Mouse (Mus musculus): ENCODE data around the gene Gm49368. TPM values are rescaled to one million over a fixed set of nuclear protein-coding genes. Genes with fewer than 3 reads are reported as not detected.

Gene Gm49368
- polyA plus RNA-seq, 1 experiment from 2014 or later, result not detected

DNA sequence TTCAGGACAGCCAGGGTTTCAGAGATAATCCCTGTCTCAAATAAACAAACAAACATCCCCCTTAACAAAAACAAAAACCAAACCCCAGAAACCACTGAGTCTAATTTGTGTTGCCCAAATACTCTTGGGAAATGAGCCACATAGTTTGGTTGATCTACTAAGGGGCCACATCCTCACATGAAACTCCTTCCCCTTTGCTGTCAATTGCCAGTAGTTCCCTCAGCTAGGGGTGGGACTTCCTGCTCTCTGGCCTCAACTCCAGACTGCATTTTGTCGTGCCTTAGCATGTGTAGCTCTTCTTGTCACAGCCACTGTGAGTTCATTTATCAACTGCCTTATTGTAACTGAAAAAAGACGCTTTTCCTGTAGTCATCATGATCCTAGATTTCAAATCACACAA is 47.8 kb downstream of the Gm49368 start:
- 79% methylated on average over 2 of the region's 2 CpGs for WGBS
- Histone ChIP-seq H3K27me3 (ENCODE audit: control insufficient read depth, insufficient read depth, low read length) (no peaks in the 10 kb centered on the region), H3K9me3 (ENCODE audit: control insufficient read depth, low read length) (no peaks in the 10 kb centered on the region), H3K4me1 (ENCODE audit: control insufficient read depth, insufficient read depth, low read length) (no peaks in the 10 kb centered on the region), H3K36me3 (ENCODE audit: control insufficient read depth, insufficient read depth, low read length) (no peaks in the 10 kb centered on the region), H3K4me3 (ENCODE audit: low read depth, low read length) (no peak overlapping the region), H3K4me2 (ENCODE audit: low read depth, low read length) (no peak overlapping the region), H3K9ac (replicated peaks; ENCODE audit: low read depth, low read length) (no peak overlapping the region), H3K27ac (ENCODE audit: low read depth, low read length) (no peak overlapping the region)
- ATAC-seq (ENCODE audit: low read depth), result no peak

- H3K4me1 ChIP-seq (ENCODE audit: control insufficient read depth, insufficient read depth, low read length), result no peaks in the 10 kb centered on the region
- no peaks in the 10 kb centered on the region for H3K36me3 ChIP-seq (ENCODE audit: control insufficient read depth, insufficient read depth, low read length)
- WGBS, result 88% methylated on average over 11 of the region's 11 CpGs
- H3K9me3 ChIP-seq (ENCODE audit: control insufficient read depth, low read length), result no peaks in the 10 kb centered on the region
- H3K9ac ChIP-seq (replicated peaks; ENCODE audit: low read depth, low read length), result no peak overlapping the region
- H3K27me3 ChIP-seq (ENCODE audit: control insufficient read depth, insufficient read depth, low read length), result no peaks in the 10 kb centered on the region
- no peak overlapping the region for H3K27ac ChIP-seq (ENCODE audit: low read depth, low read length)
- no peak for ATAC-seq (ENCODE audit: low read depth)
- no peak overlapping the region for H3K4me2 ChIP-seq (ENCODE audit: low read depth, low read length)
- H3K4me3 ChIP-seq (ENCODE audit: low read depth, low read length), result no peak overlapping the region
Measured at GRCm38 (mm10) chr7:128112131-128112530, 49.6 kb downstream of the Gm49368 start.

GRCm38 (mm10) chr7:128114371-128115105 is 52.1 kb downstream of the Gm49368 start:
- no peak for ATAC-seq (ENCODE audit: low read depth)
- no peak overlapping the region for H3K27ac ChIP-seq (ENCODE audit: low read depth, low read length)
- WGBS, result 98% methylated on average over 11 of the region's 11 CpGs

DNA sequence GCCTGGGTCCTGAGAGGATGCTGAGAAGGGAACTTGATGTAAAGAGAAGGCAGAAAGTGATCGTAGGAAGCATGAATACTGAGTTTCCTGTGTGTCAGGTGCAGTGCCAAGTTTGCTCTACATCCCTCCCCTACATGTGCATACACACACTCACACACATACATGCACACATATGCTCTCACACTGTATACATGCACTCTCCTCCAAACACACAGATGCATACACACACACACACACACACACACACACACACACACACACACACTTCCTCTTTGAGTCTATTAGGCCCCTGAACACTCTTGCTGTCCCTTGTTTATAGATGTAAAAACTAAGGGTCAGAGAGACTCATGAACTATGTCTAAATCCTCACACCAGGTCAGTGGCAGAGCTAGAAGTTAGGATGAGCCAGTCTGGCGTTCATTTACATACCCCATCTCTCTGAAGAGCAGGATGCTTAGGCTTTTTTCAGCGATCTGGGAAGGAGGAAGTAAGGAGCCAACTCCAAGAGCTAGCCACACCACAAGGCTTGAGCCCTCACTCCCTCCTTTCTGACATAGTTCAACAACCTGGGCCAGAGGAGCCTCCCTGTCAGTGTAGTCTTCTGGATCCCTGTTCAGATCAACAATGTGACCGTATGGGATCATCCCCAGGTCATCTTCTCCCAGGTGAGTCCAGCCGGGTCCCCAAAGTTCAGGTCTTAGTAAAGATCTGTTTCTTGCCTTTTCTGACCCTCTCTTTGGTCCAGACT is 52.9 kb downstream of the Gm49368 start:
- ATAC-seq (ENCODE audit: low read depth), result no peak
- 82% methylated on average over 5 of the region's 5 CpGs for WGBS
- no peaks in the 10 kb centered on the region for H3K4me1 ChIP-seq (ENCODE audit: control insufficient read depth, insufficient read depth, low read length)
- H3K9me3 ChIP-seq (ENCODE audit: control insufficient read depth, low read length), result no peaks in the 10 kb centered on the region
- no peaks in the 10 kb centered on the region for H3K36me3 ChIP-seq (ENCODE audit: control insufficient read depth, insufficient read depth, low read length)
- no peak overlapping the region for H3K4me2 ChIP-seq (ENCODE audit: low read depth, low read length)
- H3K4me3 ChIP-seq (ENCODE audit: low read depth, low read length), result no peak overlapping the region
- no peak overlapping the region for H3K9ac ChIP-seq (replicated peaks; ENCODE audit: low read depth, low read length)
- H3K27me3 ChIP-seq (ENCODE audit: control insufficient read depth, insufficient read depth, low read length), result no peaks in the 10 kb centered on the region
- H3K27ac ChIP-seq (ENCODE audit: low read depth, low read length), result no peak overlapping the region

More at GRCm38 (mm10) chr7:128114371-128115105, 52.1 kb downstream of the Gm49368 start:
- no peaks in the 10 kb centered on the region for H3K36me3 ChIP-seq (ENCODE audit: control insufficient read depth, insufficient read depth, low read length)
- H3K4me3 ChIP-seq (ENCODE audit: low read depth, low read length), result no peak overlapping the region
- no peak overlapping the region for H3K9ac ChIP-seq (replicated peaks; ENCODE audit: low read depth, low read length)
- no peaks in the 10 kb centered on the region for H3K27me3 ChIP-seq (ENCODE audit: control insufficient read depth, insufficient read depth, low read length)
- H3K4me2 ChIP-seq (ENCODE audit: low read depth, low read length), result no peak overlapping the region
- no peaks in the 10 kb centered on the region for H3K4me1 ChIP-seq (ENCODE audit: control insufficient read depth, insufficient read depth, low read length)
- H3K9me3 ChIP-seq (ENCODE audit: control insufficient read depth, low read length), result no peaks in the 10 kb centered on the region

DNA sequence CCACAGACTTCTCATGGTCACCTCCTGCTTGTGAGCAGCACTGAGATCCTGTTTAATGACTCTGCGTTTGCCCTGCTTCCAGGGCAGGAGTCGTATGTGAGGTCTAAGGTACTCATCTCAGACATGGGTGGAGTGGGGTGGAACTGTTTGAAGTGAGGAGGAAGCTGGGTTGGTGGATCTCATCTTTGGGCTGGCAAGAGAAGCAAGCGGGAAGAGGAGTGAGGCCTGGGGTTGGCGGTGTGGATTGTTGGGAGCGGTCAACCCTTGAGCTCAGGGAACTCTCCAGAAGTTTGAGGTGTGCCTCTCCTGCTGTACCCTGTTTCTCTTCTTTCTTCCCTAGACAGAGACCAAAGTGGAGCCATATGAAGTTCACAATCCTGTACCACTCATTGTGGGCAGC is 53.9 kb downstream of the Gm49368 start:
- no peak overlapping the region for H3K27ac ChIP-seq (ENCODE audit: low read depth, low read length)
- H3K9ac ChIP-seq (replicated peaks; ENCODE audit: low read depth, low read length), result no peak overlapping the region
- no peaks in the 10 kb centered on the region for H3K36me3 ChIP-seq (ENCODE audit: control insufficient read depth, insufficient read depth, low read length)
- no peaks in the 10 kb centered on the region for H3K9me3 ChIP-seq (ENCODE audit: control insufficient read depth, low read length)
- no peak for ATAC-seq (ENCODE audit: low read depth)
- H3K4me3 ChIP-seq (ENCODE audit: low read depth, low read length), result no peak overlapping the region
- WGBS, result 90% methylated on average over 5 of the region's 5 CpGs
- no peak overlapping the region for H3K4me2 ChIP-seq (ENCODE audit: low read depth, low read length)
- no peaks in the 10 kb centered on the region for H3K27me3 ChIP-seq (ENCODE audit: control insufficient read depth, insufficient read depth, low read length)
- no peaks in the 10 kb centered on the region for H3K4me1 ChIP-seq (ENCODE audit: control insufficient read depth, insufficient read depth, low read length)

GRCm38 (mm10) chr7:128119726-128120490 is 57.4 kb downstream of the Gm49368 start:
- H3K9ac ChIP-seq (replicated peaks; ENCODE audit: low read depth, low read length), result no peak overlapping the region
- ATAC-seq (ENCODE audit: low read depth), result no peak

DNA sequence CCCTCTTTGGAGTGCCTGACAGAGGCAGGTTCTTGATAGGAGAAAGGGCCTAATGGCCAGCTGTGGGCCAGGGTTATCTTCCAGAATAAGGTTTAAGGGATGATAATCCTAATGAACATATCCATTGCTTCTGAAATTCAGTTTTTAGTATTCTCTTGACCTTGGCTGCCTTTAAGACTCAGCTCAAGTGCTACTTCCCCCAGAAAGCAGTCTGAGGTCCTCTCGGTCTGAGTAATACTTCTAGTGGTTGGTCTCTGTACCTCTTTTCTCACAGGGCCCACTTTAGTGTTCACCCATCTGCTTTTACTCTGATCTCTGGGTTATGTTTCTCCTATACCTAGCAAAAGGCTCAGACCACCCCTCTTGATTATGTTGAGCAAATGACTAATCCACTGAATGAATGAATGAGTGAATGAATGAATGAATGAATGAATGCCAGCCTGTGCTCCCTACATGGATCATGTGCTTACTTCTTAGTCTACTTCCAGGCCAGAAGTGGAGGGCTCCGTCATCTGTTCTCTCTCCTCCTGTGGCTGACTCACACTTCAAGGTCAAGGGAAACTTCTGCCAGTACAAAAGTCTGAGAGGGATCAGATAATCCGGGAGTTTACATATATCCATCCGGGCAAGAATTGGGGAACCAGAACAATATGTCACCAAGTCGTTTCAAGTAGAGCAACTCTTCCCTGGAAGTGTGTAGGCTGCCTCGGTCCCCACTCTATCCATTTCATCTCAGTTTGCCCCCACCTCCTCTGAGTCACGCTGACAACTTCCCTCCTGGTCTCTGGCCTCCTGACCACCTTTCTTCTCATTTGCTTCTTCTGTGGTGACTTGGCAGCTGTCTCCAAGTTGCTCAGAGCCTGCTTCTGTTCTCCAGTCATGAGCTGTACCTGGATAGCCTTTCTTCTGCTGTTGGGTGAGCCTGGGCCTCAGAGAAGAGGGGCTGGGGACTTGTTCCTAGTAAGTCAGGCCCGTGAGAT is 66.5 kb downstream of the Gm49368 start, which contains the start of gene Itgax:
TSS of gene Itgax (plus strand) at position 807 of the 980 bp plus-strand sequence.
- no peak for ATAC-seq (ENCODE audit: low read depth)
- Histone ChIP-seq H3K4me3 (ENCODE audit: low read depth, low read length) (no peak within 1 kb of the TSS), H3K27me3 (ENCODE audit: control insufficient read depth, insufficient read depth, low read length) (no peaks in the 10 kb centered on the region), H3K36me3 (ENCODE audit: control insufficient read depth, insufficient read depth, low read length) (no peaks in the 10 kb centered on the region), H3K9me3 (ENCODE audit: control insufficient read depth, low read length) (no peaks in the 10 kb centered on the region), H3K27ac (ENCODE audit: low read depth, low read length) (no peak within 1 kb of the TSS), H3K4me1 (ENCODE audit: control insufficient read depth, insufficient read depth, low read length) (no peaks in the 10 kb centered on the region), H3K4me2 (ENCODE audit: low read depth, low read length) (no peak within 1 kb of the TSS), H3K9ac (replicated peaks; ENCODE audit: low read depth, low read length) (no peak within 1 kb of the TSS)
- 85% methylated on average over 8 of the region's 8 CpGs for WGBS

More at GRCm38 (mm10) chr7:128119726-128120490, 57.4 kb downstream of the Gm49368 start:
- no peaks in the 10 kb centered on the region for H3K4me1 ChIP-seq (ENCODE audit: control insufficient read depth, insufficient read depth, low read length)
- H3K9me3 ChIP-seq (ENCODE audit: control insufficient read depth, low read length), result no peaks in the 10 kb centered on the region
- H3K4me2 ChIP-seq (ENCODE audit: low read depth, low read length), result no peak overlapping the region
- H3K27ac ChIP-seq (ENCODE audit: low read depth, low read length), result no peak overlapping the region
- no peaks in the 10 kb centered on the region for H3K36me3 ChIP-seq (ENCODE audit: control insufficient read depth, insufficient read depth, low read length)
- H3K27me3 ChIP-seq (ENCODE audit: control insufficient read depth, insufficient read depth, low read length), result no peaks in the 10 kb centered on the region
- no peak overlapping the region for H3K4me3 ChIP-seq (ENCODE audit: low read depth, low read length)
- WGBS, result 85% methylated on average over 6 of the region's 6 CpGs

DNA sequence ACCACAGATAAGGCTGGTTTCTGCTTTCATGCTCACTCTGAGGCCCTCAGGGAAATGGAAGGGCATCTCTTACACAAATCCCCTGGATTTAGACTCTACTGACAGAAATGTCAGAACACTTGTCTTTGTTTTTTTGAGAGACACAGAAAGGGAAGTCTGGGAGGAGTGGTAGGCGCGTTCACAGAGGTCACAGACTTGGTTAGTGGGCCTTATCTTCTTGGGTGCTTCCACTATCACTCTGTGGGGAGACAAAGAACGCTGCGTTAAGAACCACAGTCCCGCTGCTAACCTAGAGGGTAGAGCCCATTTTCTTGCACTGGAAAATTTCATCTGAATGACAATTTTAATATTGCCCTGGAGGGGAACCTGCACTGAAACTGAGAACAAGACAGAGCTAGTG is 69.7 kb downstream of the Gm49368 start:
- 92% methylated on average over 5 of the region's 5 CpGs for WGBS
- no peak for ATAC-seq (ENCODE audit: low read depth)
- no peak overlapping the region for H3K27ac ChIP-seq (ENCODE audit: low read depth, low read length)

More for the DNA sequence above, 69.7 kb downstream of the Gm49368 start:
- Histone ChIP-seq H3K9ac (replicated peaks; ENCODE audit: low read depth, low read length) (no peak overlapping the region), H3K36me3 (ENCODE audit: control insufficient read depth, insufficient read depth, low read length) (no peaks in the 10 kb centered on the region), H3K4me3 (ENCODE audit: low read depth, low read length) (no peak overlapping the region), H3K27me3 (ENCODE audit: control insufficient read depth, insufficient read depth, low read length) (no peaks in the 10 kb centered on the region), H3K9me3 (ENCODE audit: control insufficient read depth, low read length) (no peaks in the 10 kb centered on the region), H3K4me2 (ENCODE audit: low read depth, low read length) (no peak overlapping the region), H3K4me1 (ENCODE audit: control insufficient read depth, insufficient read depth, low read length) (no peaks in the 10 kb centered on the region)
